Comparison of ENCODE assay signal across 16 mouse cellular contexts in genomic region chr11:32723287-32723686, GRCm38 (mm10).
"Had no signal": no experiment of that assay in that cellular context is flagged by ENCODE, and none has a peak within 500 bp of the region (broad histone marks: within the 10 kb centered on the region; RNA-seq: fewer than 3 reads in every experiment).

No protein-coding gene starts in this region.

- H3K27ac ChIP-seq: kidney, embryonic 15.5 days; liver, embryonic 13.5 days; midbrain, embryonic 12.5 days; midbrain, embryonic 15.5 days; neural tube, embryonic 13.5 days; stomach, postnatal 0 days had no signal

- H3K4me3 ChIP-seq: kidney, embryonic 15.5 days; liver, embryonic 13.5 days; midbrain, embryonic 12.5 days; midbrain, embryonic 15.5 days; neural tube, embryonic 13.5 days had no signal

- H3K36me3 ChIP-seq: midbrain, embryonic 15.5 days had no signal

- H3K9me3 ChIP-seq: kidney, embryonic 15.5 days; liver, embryonic 13.5 days; midbrain, embryonic 12.5 days; midbrain, embryonic 15.5 days; neural tube, embryonic 13.5 days had no signal

- H3K27me3 ChIP-seq: kidney, embryonic 15.5 days; liver, embryonic 13.5 days; midbrain, embryonic 12.5 days; midbrain, embryonic 15.5 days; neural tube, embryonic 13.5 days had no signal

- H3K4me1 ChIP-seq: kidney, embryonic 15.5 days; liver, embryonic 13.5 days; midbrain, embryonic 12.5 days had no signal

- DNase-seq: kidney, adult 11 months; kidney, adult 8-10 months; kidney, postnatal 14 days; kidney, postnatal 4 days; liver, embryonic 13.5 days; lung, adult 2 months; lung, postnatal 14 days; lung, postnatal 4 days; thymus, adult 2 months; thymus, postnatal 14 days; thymus, postnatal 4 days had no signal

- ATAC-seq: midbrain, embryonic 15.5 days had no signal
